10 mouse cellular contexts compared by ENCODE assay signal in the genomic region with DNA sequence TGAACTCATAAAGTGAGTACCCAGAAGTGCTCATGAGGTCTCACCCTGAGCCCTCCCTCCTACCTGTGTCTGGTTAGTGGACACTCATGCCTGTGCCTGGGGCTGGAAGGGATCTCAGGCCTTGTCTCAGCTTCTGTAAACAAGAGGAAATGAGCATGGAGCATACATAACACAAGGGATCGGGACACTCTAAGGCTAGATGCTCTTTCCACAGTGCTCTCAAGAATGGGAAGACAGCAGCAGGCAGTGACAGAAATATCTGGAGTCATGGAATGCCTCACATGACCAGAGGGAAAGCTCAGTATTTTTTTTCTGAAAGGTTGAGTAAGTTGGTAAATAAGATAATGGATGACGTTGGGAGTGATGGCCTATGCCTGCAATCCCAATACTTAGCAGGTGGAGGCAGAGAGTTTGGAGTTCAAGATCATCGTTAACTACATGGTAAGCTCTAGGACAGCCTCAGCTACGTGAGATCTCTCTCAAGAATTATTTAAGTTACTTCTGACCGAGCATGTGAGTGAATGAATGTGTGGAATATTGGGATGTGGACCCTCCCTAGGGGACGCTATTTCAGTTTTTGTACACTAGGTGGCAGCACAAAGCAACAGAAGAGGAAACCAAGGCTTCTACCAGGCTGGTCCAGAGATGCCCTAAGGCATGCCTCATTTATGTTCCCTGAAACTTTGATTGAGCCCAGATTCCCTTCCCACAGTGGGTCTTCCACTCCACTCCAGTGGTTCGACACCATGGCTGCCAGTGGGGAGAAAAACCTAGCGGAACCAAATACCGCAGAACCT. TPM values are rescaled to one million over a fixed set of nuclear protein-coding genes. Genes with fewer than 3 reads are reported as not detected.
DNase-seq lines count a peak whose midpoint lies in the region; ATAC-seq and TF ChIP-seq lines count a peak whose summit lies in the region.
"Had no signal": no experiment of that assay in that cellular context is flagged by ENCODE, and none has a peak within 500 bp of the region (broad histone marks: within the 10 kb centered on the region; RNA-seq: fewer than 3 reads in every experiment).

No protein-coding gene starts in this region.

- no peak overlapping the region for H3K4me2 ChIP-seq in hindbrain, embryonic 14.5 days (replicated peaks)
- H3K4me2 ChIP-seq: embryonic facial prominence, embryonic 13.5 days; limb, embryonic 15.5 days had no signal

- no peaks in the 10 kb centered on the region for H3K36me3 ChIP-seq in hindbrain, embryonic 14.5 days (replicated peaks; ENCODE audit: control insufficient read depth, insufficient read depth)
- no peaks in the 10 kb centered on the region for H3K36me3 ChIP-seq in midbrain, embryonic 10.5 days
- H3K36me3 ChIP-seq: embryonic facial prominence, embryonic 13.5 days; limb, embryonic 15.5 days had no signal

- no peaks in the 10 kb centered on the region for H3K4me1 ChIP-seq in hindbrain, embryonic 14.5 days (replicated peaks; ENCODE audit: control insufficient read depth, insufficient read depth, low read length)
- peaks cover 3% of the 10 kb centered on the region for H3K4me1 ChIP-seq in midbrain, embryonic 10.5 days
- H3K4me1 ChIP-seq: embryonic facial prominence, embryonic 13.5 days; limb, embryonic 15.5 days had no signal

- peak; percentile 89 for TF ChIP-seq CTCF in left cerebral cortex, adult 2 months (IDR thresholded peaks at IDR 0.05)

- ATAC-seq in hindbrain, embryonic 14.5 days (ENCODE audit: low FRiP score): peak; percentile 71; the same call in 1 of the 2 replicates

- peak in 1 of 2 experiments; percentile 53 for DNase-seq in left cerebral cortex, adult 2 months (ENCODE audit: extremely low spot score in 1 of 2, low spot score in 2 of 2)
- no peak for DNase-seq in left cerebral cortex, adult 8-10 months (ENCODE audit: low spot score in 2 of 2)
- DNase-seq in MEL-GATA-1-ER (ENCODE audit: extremely low read depth, low read depth): peak; percentile 36
- peak; percentile 58 to 73 for DNase-seq in cerebellum, postnatal 36 days
- DNase-seq in hindbrain, embryonic 14.5 days (ENCODE audit: low spot score): peak; percentile 92
- peak; percentile 51 for DNase-seq in midbrain, embryonic 10.5 days (ENCODE audit: low spot score)
- no peak for DNase-seq in spleen, adult 18-20 months
- no peak for DNase-seq in left cerebral cortex, postnatal 10 days (ENCODE audit: extremely low spot score in 1 of 2, low spot score in 2 of 2)

- no peak overlapping the region for H3K9ac ChIP-seq in hindbrain, embryonic 14.5 days
- H3K9ac ChIP-seq: embryonic facial prominence, embryonic 13.5 days; limb, embryonic 15.5 days had no signal

- H3K27ac ChIP-seq in left cerebral cortex, adult 2 months: no peak overlapping the region
- H3K27ac ChIP-seq in hindbrain, embryonic 14.5 days: no peak overlapping the region
- no peak overlapping the region for H3K27ac ChIP-seq in midbrain, embryonic 10.5 days (replicated peaks)
- H3K27ac ChIP-seq: embryonic facial prominence, embryonic 13.5 days; limb, embryonic 15.5 days had no signal

- no peaks in the 10 kb centered on the region for H3K9me3 ChIP-seq in hindbrain, embryonic 14.5 days (ENCODE audit: control insufficient read depth, low read length)
- H3K9me3 ChIP-seq in midbrain, embryonic 10.5 days (replicated peaks): peaks cover 12% of the 10 kb centered on the region
- H3K9me3 ChIP-seq: limb, embryonic 15.5 days had no signal

- H3K27me3 ChIP-seq in hindbrain, embryonic 14.5 days (ENCODE audit: control insufficient read depth, insufficient read depth, low read length): 0 out of 2 replicates have a peak, but pooled peaks cover 3% of the 10 kb centered on the region
- peaks cover 98% of the 10 kb centered on the region for H3K27me3 ChIP-seq in midbrain, embryonic 10.5 days (ENCODE audit: low read depth, poor library complexity, severe bottlenecking)

- no peak overlapping the region for H3K4me3 ChIP-seq in left cerebral cortex, adult 2 months
- no peak overlapping the region for H3K4me3 ChIP-seq in hindbrain, embryonic 14.5 days (replicated peaks; ENCODE audit: low read length)
- H3K4me3 ChIP-seq in midbrain, embryonic 10.5 days: no peak overlapping the region
- H3K4me3 ChIP-seq: embryonic facial prominence, embryonic 13.5 days; limb, embryonic 15.5 days had no signal

- intact Hi-C loops in left cerebral cortex, adult 2 months (cut with DNase I): loop anchor here (1.0 to 5.0 kb wide), 2 partner anchors 50 to 145 kb away; a partner anchor contains a TSS
- intact Hi-C loops in left cerebral cortex, postnatal 10 days (cut with DNase I): loop anchor here (1.0 kb wide), 1 partner anchor 50 kb away; no protein-coding TSS in a partner anchor

- 30% methylated on average over 9 of the region's 9 CpGs for WGBS in hindbrain, embryonic 14.5 days
- 30% methylated on average over 9 of the region's 9 CpGs for WGBS in midbrain, embryonic 10.5 days

RNA-seq across cellular contexts. Expression of a gene that starts 49.8 kb away (rescaled TPM):
- 100 to 1,000 TPM; 223 to 225 TPM for total RNA-seq in left cerebral cortex, adult 2 months (2021)
- total RNA-seq in left cerebral cortex, adult 8-10 months (2022): 100 to 1,000 TPM; 190 to 208 (median 194) TPM
- polyA plus RNA-seq in hindbrain, embryonic 14.5 days (2014; fragmentation: Nextera tagmentation; extraction: Ambion mirVana): 20.4 and 22.4 TPM in 2 replicates
- 8.2 and 11.0 TPM in 2 replicates for polyA plus RNA-seq in midbrain, embryonic 10.5 days (2016; fragmentation: Nextera tagmentation; extraction: Ambion mirVana)
- 100 to 1,000 TPM; 149 to 160 TPM for total RNA-seq in left cerebral cortex, postnatal 10 days (2021)

Comparison
In these comparisons a context has a peak if more than half of its experiments do, and no peak if none do; other contexts are left out.
1. DNase-seq: peak in MEL-GATA-1-ER (single experiment), cerebellum, postnatal 36 days (2 of 2), hindbrain, embryonic 14.5 days (single experiment) and midbrain, embryonic 10.5 days (single experiment); none in left cerebral cortex, adult 8-10 months (0 of 2), spleen, adult 18-20 months (0 of 2) and left cerebral cortex, postnatal 10 days (0 of 2).